Mouse (Mus musculus) ES-Bruce4 (cell line): ENCODE data around the gene Smim1.

ENCODE experiments used
- CTCF ChIP-seq: IDR thresholded peaks from one replicate; pipeline ENCODE4 v1.8.1; 2011; ENCODE audit warnings: low read depth, low read length
- EP300 ChIP-seq: IDR thresholded peaks from 2 replicates; pipeline ENCODE4 v1.6.1; 2011; ENCODE audit warnings: low read depth, low read length; ENCODE audit not compliant: insufficient read depth
- POLR2A ChIP-seq: IDR thresholded peaks from one replicate; pipeline ENCODE4 v1.8.1; 2011; ENCODE audit warnings: low read length; ENCODE audit not compliant: insufficient read depth

- TF ChIP-seq CTCF (no peak), POLR2A (no peak), EP300 (no peak)
These were observed 2.0 kb upstream of the Smim1 start for GRCm38 (mm10) chr4:154028066-154028465.
